ENCODE assay signal across 10 mouse cellular contexts in genomic region chr10:118804574-118804973, GRCm38 (mm10).
A peak's percentile ranks its signal among the peaks of the same experiment; 100 is the strongest.
DNase-seq lines count a peak whose midpoint lies in the region; ATAC-seq lines count a peak whose summit lies in the region.
"Had no signal": no experiment of that assay in that cellular context is flagged by ENCODE, and none has a peak within 500 bp of the region (broad histone marks: within the 10 kb centered on the region; RNA-seq: fewer than 3 reads in every experiment).

No protein-coding gene starts in this region.

- H3K9ac ChIP-seq in liver, embryonic 13.5 days, result no peak overlapping the region
- H3K9ac ChIP-seq in midbrain, embryonic 13.5 days (replicated peaks), result no peak overlapping the region
- H3K9ac ChIP-seq: embryonic facial prominence, embryonic 12.5 days; midbrain, embryonic 12.5 days had no signal

- H3K4me3 ChIP-seq in liver, embryonic 13.5 days (replicated peaks), result no peak overlapping the region
- no peak overlapping the region for H3K4me3 ChIP-seq in midbrain, embryonic 13.5 days (replicated peaks)
- H3K4me3 ChIP-seq: embryonic facial prominence, embryonic 12.5 days; midbrain, embryonic 12.5 days had no signal

- H3K27me3 ChIP-seq in liver, embryonic 13.5 days, result no peaks in the 10 kb centered on the region
- H3K27me3 ChIP-seq in midbrain, embryonic 13.5 days, result no peaks in the 10 kb centered on the region
- H3K27me3 ChIP-seq: embryonic facial prominence, embryonic 12.5 days; midbrain, embryonic 12.5 days had no signal

- DNase-seq in adrenal gland, adult (ENCODE audit: inconsistent age in 2 of 2, low spot score in 1 of 2), result peak; percentile 15 to 54
- DNase-seq in adrenal gland, adult 18-20 months (ENCODE audit: low spot score in 2 of 2), result no peak
- peak; percentile 28 to 46 for DNase-seq in heart, postnatal 14 days
- DNase-seq in liver, embryonic 13.5 days, result no peak
- peak; percentile 34 to 43 for DNase-seq in spleen, adult 18-20 months
- no peak for DNase-seq in frontal cortex, postnatal 14 days (ENCODE audit: low spot score in 2 of 2)
- DNase-seq in right cerebral cortex, postnatal 4 days, result no peak

- H3K27ac ChIP-seq in liver, embryonic 13.5 days, result no peak overlapping the region
- H3K27ac ChIP-seq in midbrain, embryonic 13.5 days, result no peak overlapping the region
- H3K27ac ChIP-seq: embryonic facial prominence, embryonic 12.5 days; midbrain, embryonic 12.5 days had no signal

- no peaks in the 10 kb centered on the region for H3K9me3 ChIP-seq in liver, embryonic 13.5 days (replicated peaks)
- no peaks in the 10 kb centered on the region for H3K9me3 ChIP-seq in midbrain, embryonic 13.5 days
- H3K9me3 ChIP-seq: embryonic facial prominence, embryonic 12.5 days; midbrain, embryonic 12.5 days had no signal

- peaks cover 14% of the 10 kb centered on the region; the same call in 1 of the 2 replicates for H3K4me1 ChIP-seq in liver, embryonic 13.5 days (replicated peaks)
- no peaks in the 10 kb centered on the region for H3K4me1 ChIP-seq in midbrain, embryonic 13.5 days (replicated peaks)
- H3K4me1 ChIP-seq: midbrain, embryonic 12.5 days had no signal

- no peaks in the 10 kb centered on the region for H3K36me3 ChIP-seq in liver, embryonic 13.5 days
- H3K36me3 ChIP-seq in midbrain, embryonic 13.5 days, result no peaks in the 10 kb centered on the region
- H3K36me3 ChIP-seq: embryonic facial prominence, embryonic 12.5 days; midbrain, embryonic 12.5 days had no signal

- intact Hi-C loops in heart, postnatal 14 days (cut with DNase I), result loop anchor here (5.0 kb wide), 1 partner anchor 63 kb away; no protein-coding TSS in a partner anchor

- WGBS in liver, embryonic 13.5 days (ENCODE audit: insufficient replicate concordance), result 16% methylated on average over 5 of the region's 5 CpGs
- 63% methylated on average over 5 of the region's 5 CpGs for WGBS in midbrain, embryonic 13.5 days

- 0 out of 2 replicates have a peak overlapping the region, but pooled peaks have one; percentile 4 for H3K4me2 ChIP-seq in liver, embryonic 13.5 days
- H3K4me2 ChIP-seq in midbrain, embryonic 13.5 days (replicated peaks), result no peak overlapping the region
- H3K4me2 ChIP-seq: embryonic facial prominence, embryonic 12.5 days; midbrain, embryonic 12.5 days had no signal

- peak; percentile 60; the same call in 1 of the 2 replicates for ATAC-seq in liver, embryonic 13.5 days (ENCODE audit: low read depth)
- no peak for ATAC-seq in midbrain, embryonic 13.5 days

Comparison
In these comparisons a context has a peak if more than half of its experiments do, and no peak if none do; other contexts are left out.
1. DNase-seq: peak in adrenal gland, adult (2 of 2), heart, postnatal 14 days (2 of 2) and spleen, adult 18-20 months (2 of 2); none in adrenal gland, adult 18-20 months (0 of 2), liver, embryonic 13.5 days (single experiment), frontal cortex, postnatal 14 days (0 of 2) and right cerebral cortex, postnatal 4 days (single experiment).